Comparison of ENCODE assay signal across 23 mouse cellular contexts in the genomic region with DNA sequence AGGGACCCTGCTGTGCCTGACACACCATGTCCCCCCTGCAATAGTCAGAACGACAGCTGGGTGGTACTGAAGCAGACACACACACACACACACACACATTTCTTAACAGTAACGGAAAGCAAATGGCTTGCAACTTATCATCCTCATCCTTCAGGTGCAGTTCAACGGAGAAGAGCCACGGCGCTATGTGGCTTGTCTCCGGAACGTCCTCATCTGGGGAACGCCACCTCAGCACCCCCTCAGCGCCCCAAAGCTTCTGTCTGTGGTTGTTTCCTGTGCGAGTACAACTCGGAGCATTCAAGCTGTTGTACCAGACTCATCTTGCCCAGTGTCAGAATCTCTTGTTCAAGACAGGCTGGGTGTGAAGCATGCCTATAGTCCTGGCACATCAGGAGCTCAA. TPM values are rescaled to one million over a fixed set of nuclear protein-coding genes. Genes with fewer than 3 reads are reported as not detected.
"Had no signal": no experiment of that assay in that cellular context is flagged by ENCODE, and none has a peak within 500 bp of the region (broad histone marks: within the 10 kb centered on the region; RNA-seq: fewer than 3 reads in every experiment).

No protein-coding gene starts in this region.

- DNase-seq: kidney, adult 18-20 months; kidney, adult 9 months; kidney, postnatal 14 days; kidney, postnatal 4 days; layer of hippocampus, postnatal 36 days; liver, embryonic 13.5 days; lung, adult 2 months; lung, postnatal 14 days; lung, postnatal 4 days; right cerebral cortex, postnatal 14 days; right cerebral cortex, postnatal 4 days had no signal

- H3K4me3 ChIP-seq: left cerebral cortex, adult 2 months; liver, embryonic 13.5 days; myocyte had no signal

- H3K9me3 ChIP-seq: liver, embryonic 13.5 days; midbrain, embryonic 12.5 days; midbrain, embryonic 15.5 days; neural tube, embryonic 13.5 days; stomach, embryonic 15.5 days had no signal

- H3K36me3 ChIP-seq: liver, embryonic 13.5 days; midbrain, embryonic 12.5 days; midbrain, embryonic 15.5 days; neural tube, embryonic 13.5 days; stomach, embryonic 15.5 days had no signal

- H3K4me2 ChIP-seq: liver, embryonic 13.5 days had no signal

- ATAC-seq: intestine, embryonic 16.5 days; midbrain, embryonic 15.5 days had no signal

- H3K27ac ChIP-seq: left cerebral cortex, adult 2 months; liver, embryonic 13.5 days; midbrain, embryonic 12.5 days; midbrain, embryonic 15.5 days; neural tube, embryonic 13.5 days; stomach, embryonic 15.5 days had no signal

- H3K9ac ChIP-seq: liver, embryonic 13.5 days; stomach, embryonic 15.5 days had no signal

RNA-seq across cellular contexts. Expression of a gene that starts 0.8 kb away (rescaled TPM):
- total RNA-seq: megakaryocyte progenitor cell, adult 5-6 weeks; megakaryocyte-erythroid progenitor cell, adult 5-6 weeks; monocyte, adult 5-6 weeks; neutrophil, adult 5-6 weeks had no signal
- polyA plus RNA-seq: limb, embryonic 11.5 days; liver, embryonic 13.5 days; myocyte had no signal

RNA-seq across cellular contexts. Expression of a gene that starts 11.7 kb away (rescaled TPM):
- total RNA-seq: megakaryocyte-erythroid progenitor cell, adult 5-6 weeks; monocyte, adult 5-6 weeks had no signal
